Mouse (Mus musculus) hindbrain, embryonic 16.5 days (tissue): ENCODE measurements around the gene Adgrg7. TPM values are rescaled to one million over a fixed set of nuclear protein-coding genes. Genes with fewer than 3 reads are reported as not detected.

Source experiments
- ATAC-seq: fragments of 200-750 bp; cut with Nextera tagmentation; 2 replicates; pipeline ENCODE4 v1.8.0; 2017; ENCODE audit warnings: moderate TSS enrichment, moderate library complexity
- H3K27ac ChIP-seq: fragments of 300-500 bp; sonication (generic); 2 replicates; pipeline ENCODE4 v1.5.1; 2014; ENCODE audit warnings: low read depth, mild to moderate bottlenecking, control low read depth, low read length, moderate library complexity
- H3K27me3 ChIP-seq: fragments of 300-500 bp; sonication (generic); replicated peaks from 2 replicates; pipeline ENCODE4 v1.6.1; 2014; ENCODE audit warnings: low read length; ENCODE audit not compliant: control insufficient read depth, insufficient read depth
- H3K36me3 ChIP-seq: fragments of 300-500 bp; sonication (generic); 2 replicates; pipeline ENCODE4 v1.6.1; 2014; ENCODE audit warnings: mild to moderate bottlenecking, low read length, moderate library complexity, mixed read lengths; ENCODE audit not compliant: control insufficient read depth, insufficient read depth
- H3K4me1 ChIP-seq: fragments of 300-500 bp; sonication (generic); 2 replicates; pipeline ENCODE4 v1.6.1; 2014; ENCODE audit warnings: low read depth, low read length; ENCODE audit not compliant: control insufficient read depth, insufficient read depth
- H3K4me2 ChIP-seq: fragments of 300-500 bp; sonication (generic); 2 replicates; pipeline ENCODE4 v1.6.1; 2014; ENCODE audit warnings: mild to moderate bottlenecking, low read length, control low read depth, moderate library complexity
- H3K4me3 ChIP-seq: fragments of 300-500 bp; sonication (generic); 2 replicates; pipeline ENCODE4 v1.5.1; 2014; ENCODE audit warnings: mild to moderate bottlenecking, low read length, control low read depth, moderate library complexity
- H3K9ac ChIP-seq: fragments of 300-500 bp; sonication (generic); 2 replicates; pipeline ENCODE4 v1.6.1; 2014; ENCODE audit warnings: low read depth, mild to moderate bottlenecking, control low read depth, low read length, moderate library complexity
- H3K9me3 ChIP-seq: fragments of 300-500 bp; sonication (generic); 2 replicates; pipeline ENCODE4 v1.6.1; 2014; ENCODE audit warnings: mild to moderate bottlenecking, low read length, moderate library complexity; ENCODE audit not compliant: control insufficient read depth
- WGBS: fragments of 180-500 bp; shearing (Covaris S2); extraction: QIAGEN DNeasy Blood & Tissue Kit; methylation state at CpG from one replicate; pipeline ENCODE4 v1.1.7; 2014; 5-methylcytosine and 5-hydroxymethylcytosine counted together
- polyA plus RNA-seq: library from polyadenylated mRNA; unstranded; fragments of >200 nt; fragmentation: Nextera tagmentation; extraction: Ambion mirVana; gene quantifications from 2 replicates; pipeline ENCODE4 v1.2.1, GENCODE M21; 2015

Adgrg7 gene
- polyA plus RNA-seq, 1 experiment from 2014 or later: not detected

DNA sequence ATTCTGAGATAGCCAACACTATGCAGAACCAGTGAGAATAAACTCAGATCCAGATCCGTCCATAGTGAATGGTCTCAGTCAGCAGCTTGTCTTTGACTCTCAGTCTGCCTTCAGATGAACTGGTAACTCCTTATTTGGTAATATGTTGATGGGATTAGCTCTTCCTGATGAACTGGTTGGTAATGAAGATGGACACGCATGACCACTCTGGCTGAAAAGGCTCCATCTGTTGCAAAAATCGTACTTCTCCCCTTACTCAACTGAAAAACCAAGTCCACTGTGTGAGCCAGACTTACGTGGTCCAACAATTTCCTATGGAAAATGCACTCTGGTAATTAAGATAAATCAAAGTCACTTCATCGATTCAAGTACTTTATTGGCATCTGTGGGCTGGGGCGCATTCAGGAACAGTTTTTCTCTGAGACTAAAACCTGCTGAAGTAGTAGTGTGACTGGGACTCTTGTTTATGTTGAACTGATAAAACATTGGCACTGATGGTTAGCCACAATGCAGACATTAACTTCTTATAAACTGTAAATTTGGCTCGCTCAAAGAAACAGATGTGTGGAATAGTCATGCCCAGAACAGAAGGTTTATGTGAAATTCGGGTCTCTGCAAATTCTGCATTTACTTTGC lies 114.5 kb downstream of the Adgrg7 start:
- no peak overlapping the region for H3K4me2 ChIP-seq
- 68% methylated on average over 8 of the region's 8 CpGs for WGBS
- no peak overlapping the region for H3K27ac ChIP-seq
- no peaks in the 10 kb centered on the region for H3K27me3 ChIP-seq
- no peak overlapping the region for H3K9ac ChIP-seq
- H3K4me3 ChIP-seq: no peak overlapping the region
- ATAC-seq: peak; percentile 59; the same call in 1 of the 2 replicates
- peaks cover 8% of the 10 kb centered on the region; the same call in 1 of the 2 replicates for H3K36me3 ChIP-seq
- H3K9me3 ChIP-seq: no peaks in the 10 kb centered on the region
- H3K4me1 ChIP-seq: no peaks in the 10 kb centered on the region

DNA sequence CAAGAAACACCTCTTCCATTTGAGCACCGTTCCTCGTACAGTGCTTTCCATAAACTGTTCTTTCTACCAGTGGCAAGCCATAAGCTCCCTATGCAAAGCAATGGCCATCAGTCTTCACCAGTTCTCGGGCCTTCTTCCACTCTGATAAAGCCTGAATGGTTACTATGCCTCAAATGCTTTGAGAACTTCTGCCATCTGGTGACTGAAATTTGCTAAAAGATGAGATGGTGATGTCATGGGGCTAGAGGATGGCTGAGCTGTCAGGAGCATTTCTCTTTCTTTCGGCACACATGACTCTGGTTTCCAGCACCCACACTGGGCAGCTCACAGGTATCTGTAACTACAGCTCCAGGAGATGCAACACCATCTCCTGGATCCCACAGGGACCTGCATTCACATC lies 118.5 kb downstream of the Adgrg7 start:
- ATAC-seq: peak; percentile 89
- WGBS: 67% methylated on average over 4 of the region's 4 CpGs
- no peak overlapping the region for H3K27ac ChIP-seq
- H3K4me3 ChIP-seq: no peak overlapping the region
- H3K36me3 ChIP-seq: no peaks in the 10 kb centered on the region
- H3K4me2 ChIP-seq: no peak overlapping the region
- H3K9ac ChIP-seq: no peak overlapping the region
- no peaks in the 10 kb centered on the region for H3K4me1 ChIP-seq
- H3K27me3 ChIP-seq: no peaks in the 10 kb centered on the region
- H3K9me3 ChIP-seq: no peaks in the 10 kb centered on the region

Other genes starting within 250 kb of the Adgrg7 start
- 164 and 176 TPM in 2 replicates for gene Tfg, start 78.4 kb downstream of the Adgrg7 start, polyA plus RNA-seq
- 4.5 and 7.1 TPM in 2 replicates for gene Tmem45a, start 90.3 kb upstream of the Adgrg7 start, polyA plus RNA-seq
- 0.33 and 0.75 TPM in 2 replicates for gene Lnp1, start 132.2 kb upstream of the Adgrg7 start, polyA plus RNA-seq